11 mouse cellular contexts compared by ENCODE assay signal in the genomic region with DNA sequence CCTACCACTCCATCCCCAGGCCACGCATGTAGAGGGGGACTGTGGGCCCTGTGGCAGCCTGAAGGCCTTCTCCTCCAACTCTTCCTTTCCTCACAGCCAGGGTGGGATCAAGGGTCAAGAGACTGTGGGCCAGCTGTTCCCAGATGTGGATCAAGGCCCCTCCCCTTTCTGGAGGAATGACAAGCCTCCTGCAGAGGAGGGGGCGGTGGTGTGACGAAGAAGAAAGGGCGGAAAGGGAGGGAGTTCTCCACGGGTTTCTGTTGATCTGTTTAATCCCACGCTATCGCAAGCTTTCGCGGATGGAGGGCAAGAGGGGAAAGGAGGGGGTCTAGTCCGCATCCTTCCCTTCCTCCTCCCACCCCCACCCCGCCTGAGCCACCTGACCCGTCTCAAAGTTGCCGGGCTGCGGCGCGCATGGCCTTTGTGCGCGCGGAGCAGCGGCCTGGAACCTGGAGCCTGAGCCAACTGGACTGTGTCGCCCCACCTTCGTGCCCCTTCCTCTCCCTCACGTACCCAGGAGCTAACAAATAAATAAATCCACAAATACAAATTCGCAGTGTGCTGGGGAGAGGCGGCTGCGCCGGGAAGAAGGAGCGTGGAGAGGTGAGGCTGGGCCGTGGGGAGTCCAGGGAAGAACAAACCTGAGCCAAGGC. TPM values are rescaled to one million over a fixed set of nuclear protein-coding genes. Genes with fewer than 3 reads are reported as not detected.
A peak's percentile ranks its signal among the peaks of the same experiment; 100 is the strongest.
DNase-seq lines count a peak whose midpoint lies in the region; ATAC-seq and TF ChIP-seq lines count a peak whose summit lies in the region.
"Had no signal": no experiment of that assay in that cellular context is flagged by ENCODE, and none has a peak within 500 bp of the region (broad histone marks: within the 10 kb centered on the region; RNA-seq: fewer than 3 reads in every experiment).

No protein-coding gene starts in this region.

- no peak overlapping the region for H3K9ac ChIP-seq in kidney, postnatal 0 days (ENCODE audit: low read depth, low read length)
- peak overlapping the region; percentile 100 for H3K9ac ChIP-seq in hindbrain, embryonic 11.5 days (ENCODE audit: low read depth, low read length)
- H3K9ac ChIP-seq in neural tube, embryonic 13.5 days, result peak overlapping the region; percentile 100

- H3K27me3 ChIP-seq in kidney, postnatal 0 days (ENCODE audit: insufficient read depth, low read length), result peaks cover 64% of the 10 kb centered on the region
- peaks cover 6% of the 10 kb centered on the region for H3K27me3 ChIP-seq in kidney, adult 2 months (replicated peaks; ENCODE audit: control insufficient read depth, insufficient read depth, low read length)
- H3K27me3 ChIP-seq in hindbrain, embryonic 11.5 days (ENCODE audit: control insufficient read depth, insufficient read depth, low read length), result peaks cover 7% of the 10 kb centered on the region; the same call in 1 of the 2 replicates
- peaks cover 26% of the 10 kb centered on the region for H3K27me3 ChIP-seq in neural tube, embryonic 13.5 days

- peak overlapping the region; percentile 41 for H3K4me2 ChIP-seq in kidney, postnatal 0 days (ENCODE audit: low read length)
- H3K4me2 ChIP-seq in hindbrain, embryonic 11.5 days (replicated peaks; ENCODE audit: low read depth, low read length), result peak overlapping the region; percentile 82
- peak overlapping the region; percentile 74 for H3K4me2 ChIP-seq in neural tube, embryonic 13.5 days

- no peak for TF ChIP-seq POLR2A in kidney, adult 2 months (IDR thresholded peaks at IDR 0.05; ENCODE audit: low read depth, low read length)

- H3K9me3 ChIP-seq in kidney, postnatal 0 days (replicated peaks; ENCODE audit: low read length), result no peaks in the 10 kb centered on the region
- H3K9me3 ChIP-seq in hindbrain, embryonic 11.5 days (ENCODE audit: control insufficient read depth, low read length), result no peaks in the 10 kb centered on the region
- no peaks in the 10 kb centered on the region for H3K9me3 ChIP-seq in neural tube, embryonic 13.5 days

- peaks cover 24% of the 10 kb centered on the region for H3K4me1 ChIP-seq in kidney, postnatal 0 days (replicated peaks; ENCODE audit: insufficient read depth, low read length)
- H3K4me1 ChIP-seq in kidney, adult 2 months (ENCODE audit: control insufficient read depth, insufficient read depth, low read length), result no peaks in the 10 kb centered on the region
- peaks cover 12% of the 10 kb centered on the region for H3K4me1 ChIP-seq in hindbrain, embryonic 11.5 days (replicated peaks; ENCODE audit: control insufficient read depth, insufficient read depth, low read length)
- H3K4me1 ChIP-seq in neural tube, embryonic 13.5 days (replicated peaks), result peaks cover 78% of the 10 kb centered on the region

- H3K27ac ChIP-seq in kidney, postnatal 0 days, result no peak overlapping the region
- no peak overlapping the region for H3K27ac ChIP-seq in kidney, adult 2 months (ENCODE audit: insufficient read depth, low read depth, low read length)
- H3K27ac ChIP-seq in hindbrain, embryonic 11.5 days (ENCODE audit: low read depth, low read length), result peak overlapping the region; percentile 99
- peak overlapping the region; percentile 99 for H3K27ac ChIP-seq in neural tube, embryonic 13.5 days (replicated peaks)

- no peak for ATAC-seq in kidney, postnatal 0 days (replicated peaks; ENCODE audit: low FRiP score, low read depth)
- ATAC-seq in hindbrain, embryonic 11.5 days (ENCODE audit: low FRiP score), result peak; percentile 2; the same call in 1 of the 2 replicates
- ATAC-seq in neural tube, embryonic 13.5 days (ENCODE audit: low read depth), result no peak
- no peak for ATAC-seq in frontal cortex, adult (ENCODE audit: low TSS enrichment)
- ATAC-seq in inflammation-experienced regulatory T-cells, adult 6 months, result no peak

- under 1% methylated on average over 27 of the region's 29 CpGs for WGBS in kidney, postnatal 0 days
- 3% methylated on average over 29 of the region's 29 CpGs for WGBS in kidney, adult 2 months
- whole genome bisulfite sequencing in hindbrain, embryonic 11.5 days, result 2% methylated on average over 21 of the region's 29 CpGs
- WGBS in neural tube, embryonic 13.5 days, result 2% methylated on average over 29 of the region's 29 CpGs

- no peak for TF ChIP-seq CTCF in kidney, postnatal 0 days (IDR thresholded peaks at IDR 0.05; ENCODE audit: low read depth)
- TF ChIP-seq CTCF in kidney, adult 2 months (conservative IDR thresholded peaks at IDR 0.05; ENCODE audit: insufficient read depth, insufficient read length, low read depth, low read length), result no peak

- peak; percentile 21 for DNase-seq in kidney, postnatal 0 days (ENCODE audit: low spot score)
- no peak for DNase-seq in kidney, adult 2 months
- DNase-seq in cerebellum, postnatal 14 days, result peak; percentile 36 to 43
- DNase-seq in hindbrain, embryonic 11.5 days (ENCODE audit: low spot score), result no peak
- no peak for DNase-seq in adrenal gland, postnatal 14 days
- DNase-seq: kidney, adult 18-20 months had no signal

- H3K36me3 ChIP-seq in kidney, postnatal 0 days (ENCODE audit: insufficient read depth, low read length), result no peaks in the 10 kb centered on the region
- no peaks in the 10 kb centered on the region for H3K36me3 ChIP-seq in kidney, adult 2 months (ENCODE audit: control insufficient read depth, insufficient read depth, low read length)
- H3K36me3 ChIP-seq in hindbrain, embryonic 11.5 days (ENCODE audit: control insufficient read depth, insufficient read depth, low read length), result no peaks in the 10 kb centered on the region
- 0 out of 2 replicates have a peak, but pooled peaks cover 2% of the 10 kb centered on the region for H3K36me3 ChIP-seq in neural tube, embryonic 13.5 days

- peak overlapping the region; percentile 11; the same call in 1 of the 2 replicates for H3K4me3 ChIP-seq in kidney, postnatal 0 days (replicated peaks; ENCODE audit: low read depth, low read length)
- no peak overlapping the region for H3K4me3 ChIP-seq in kidney, adult 2 months (ENCODE audit: insufficient read depth, low read depth, low read length)
- peak overlapping the region; percentile 93 for H3K4me3 ChIP-seq in hindbrain, embryonic 11.5 days (ENCODE audit: low read depth, low read length)
- peak overlapping the region; percentile 88 for H3K4me3 ChIP-seq in neural tube, embryonic 13.5 days

RNA-seq across cellular contexts. Expression of a gene that starts 30.2 kb away (rescaled TPM):
- polyA plus RNA-seq in kidney, postnatal 0 days (2015; fragmentation: Nextera tagmentation; extraction: Ambion mirVana), result 50.0 and 55.5 TPM in 2 replicates
- polyA plus RNA-seq in kidney, adult 2 months (2012; rRNA removed), result 33.9 and 34.8 TPM in 2 replicates
- polyA plus RNA-seq in hindbrain, embryonic 11.5 days (2014; fragmentation: Nextera tagmentation; extraction: Ambion mirVana), result 57.3 and 69.4 TPM in 2 replicates
- 50.7 and 55.9 TPM in 2 replicates for polyA plus RNA-seq in neural tube, embryonic 13.5 days (2015; fragmentation: Nextera tagmentation; extraction: Ambion mirVana)
- 10 to 100 TPM in 2 of 3 experiments, 1 to 10 TPM in 1; 8.7 to 13.0 (median 10.2) TPM for polyA plus RNA-seq in inflammation-experienced regulatory T-cells, adult 6 months (2017; shearing (Covaris generic))
- total RNA-seq in adrenal gland, postnatal 14 days (2021), result 52.0 and 61.3 TPM in 2 replicates

RNA-seq across cellular contexts. Expression of a gene that starts 38.3 kb away (rescaled TPM):
- not detected in 2 replicates for polyA plus RNA-seq in kidney, postnatal 0 days (2015; fragmentation: Nextera tagmentation; extraction: Ambion mirVana)
- not detected in 2 replicates for polyA plus RNA-seq in kidney, adult 2 months (2012; rRNA removed)
- polyA plus RNA-seq in hindbrain, embryonic 11.5 days (2014; fragmentation: Nextera tagmentation; extraction: Ambion mirVana), result 0.49 and 0.65 TPM in 2 replicates
- polyA plus RNA-seq in neural tube, embryonic 13.5 days (2015; fragmentation: Nextera tagmentation; extraction: Ambion mirVana), result 0.43 and 0.60 TPM in 2 replicates
- polyA plus RNA-seq in inflammation-experienced regulatory T-cells, adult 6 months (2017; shearing (Covaris generic)), result not detected
- total RNA-seq in adrenal gland, postnatal 14 days (2021), result not detected in 2 replicates
- polyA plus RNA-seq: lung, embryonic 16.5 days; testis, adult 2 months had no signal

Comparison
In these comparisons a context has a peak if more than half of its experiments do, and no peak if none do; other contexts are left out.
1. DNase-seq: peak in kidney, postnatal 0 days (single experiment) and cerebellum, postnatal 14 days (2 of 2); none in kidney, adult 2 months (single experiment), hindbrain, embryonic 11.5 days (single experiment) and adrenal gland, postnatal 14 days (single experiment).
2. H3K27ac ChIP-seq: peak in hindbrain, embryonic 11.5 days (single experiment) and neural tube, embryonic 13.5 days (single experiment); none in kidney, postnatal 0 days (single experiment) and kidney, adult 2 months (single experiment).
3. Peak in every context shown above with its lines, with median percentiles within 50 percentile points of each other: H3K4me2 ChIP-seq.